Mouse (Mus musculus): ENCODE measurements around the gene Ucp1. TPM values are rescaled to one million over a fixed set of nuclear protein-coding genes. Genes with fewer than 3 reads are reported as not detected.
"Not testable (repeated sequence)": the region's sequence is repeated elsewhere in the genome, so short reads cannot be mapped to it uniquely, and the experiment has no call there.

Ucp1 gene
- total RNA-seq (2021): under 1 TPM in 1 of 2 experiments, not detected in 1; 0.81 TPM
- long read RNA-seq, experiment 1: 0 reads
- long read RNA-seq, experiment 2: 0 reads

DNA sequence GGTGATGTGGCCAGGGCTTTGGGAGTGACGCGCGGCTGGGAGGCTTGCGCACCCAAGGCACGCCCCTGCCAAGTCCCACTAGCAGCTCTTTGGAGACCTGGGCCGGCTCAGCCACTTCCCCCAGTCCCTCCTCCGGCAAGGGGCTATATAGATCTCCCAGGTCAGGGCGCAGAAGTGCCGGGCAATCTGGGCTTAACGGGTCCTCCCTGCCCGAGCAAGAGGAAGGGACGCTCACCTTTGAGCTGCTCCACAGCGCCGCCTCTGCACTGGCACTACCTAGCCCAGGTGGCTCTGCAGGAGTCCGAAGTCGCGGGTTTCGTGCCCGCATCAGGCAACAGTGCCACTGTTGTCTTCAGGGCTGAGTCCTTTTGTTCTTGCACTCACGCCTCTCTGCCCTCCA is at the start of gene Ucp1:
TSS of gene Ucp1 (plus strand) at position 177 of the 400 bp plus-strand sequence.
- no peak for DNase-seq (ENCODE audit: low spot score in 2 of 2)

DNA sequence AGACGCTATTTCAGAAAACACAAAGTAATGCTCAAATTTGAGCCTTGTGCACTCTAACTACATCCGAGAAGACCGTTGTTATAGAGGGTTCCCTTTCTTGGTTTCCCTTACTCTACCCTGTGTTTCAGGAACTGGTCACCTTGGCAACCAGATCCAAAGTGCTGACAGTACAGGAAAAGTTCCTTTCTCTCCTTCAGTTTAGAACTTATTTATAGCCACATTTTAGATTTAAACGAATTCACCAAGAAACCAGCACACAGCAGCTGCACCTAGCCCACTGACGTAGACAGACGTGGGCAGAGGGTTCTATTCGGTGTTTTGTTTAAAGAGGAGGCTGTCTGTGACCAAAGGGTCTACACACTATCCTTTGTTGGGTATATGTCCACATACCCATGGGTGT is 46.0 kb upstream of the Ucp1 start:
- DNase-seq (ENCODE audit: low spot score in 2 of 2): no peak

DNA sequence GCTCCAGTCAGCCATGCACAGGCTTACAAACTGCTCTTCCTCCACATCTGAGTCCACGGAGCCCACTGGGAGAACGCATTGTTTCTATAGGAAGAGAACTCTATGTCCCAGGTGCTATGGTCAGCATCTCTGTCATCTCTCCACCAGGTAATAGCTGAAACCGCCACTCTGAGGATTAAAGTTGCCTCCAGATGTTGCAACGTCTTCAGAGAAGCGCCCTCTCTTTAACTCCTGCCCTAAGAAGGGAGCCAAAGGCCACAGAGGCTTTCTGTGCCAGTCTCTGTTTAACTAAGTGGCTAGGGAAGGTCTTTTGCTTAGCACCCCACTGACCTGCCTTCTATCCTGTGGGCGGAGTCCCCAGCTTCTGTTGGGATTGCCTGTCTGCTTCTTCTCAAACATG is 39.3 kb upstream of the Ucp1 start:
- no peak for DNase-seq (ENCODE audit: low spot score in 2 of 2)

DNA sequence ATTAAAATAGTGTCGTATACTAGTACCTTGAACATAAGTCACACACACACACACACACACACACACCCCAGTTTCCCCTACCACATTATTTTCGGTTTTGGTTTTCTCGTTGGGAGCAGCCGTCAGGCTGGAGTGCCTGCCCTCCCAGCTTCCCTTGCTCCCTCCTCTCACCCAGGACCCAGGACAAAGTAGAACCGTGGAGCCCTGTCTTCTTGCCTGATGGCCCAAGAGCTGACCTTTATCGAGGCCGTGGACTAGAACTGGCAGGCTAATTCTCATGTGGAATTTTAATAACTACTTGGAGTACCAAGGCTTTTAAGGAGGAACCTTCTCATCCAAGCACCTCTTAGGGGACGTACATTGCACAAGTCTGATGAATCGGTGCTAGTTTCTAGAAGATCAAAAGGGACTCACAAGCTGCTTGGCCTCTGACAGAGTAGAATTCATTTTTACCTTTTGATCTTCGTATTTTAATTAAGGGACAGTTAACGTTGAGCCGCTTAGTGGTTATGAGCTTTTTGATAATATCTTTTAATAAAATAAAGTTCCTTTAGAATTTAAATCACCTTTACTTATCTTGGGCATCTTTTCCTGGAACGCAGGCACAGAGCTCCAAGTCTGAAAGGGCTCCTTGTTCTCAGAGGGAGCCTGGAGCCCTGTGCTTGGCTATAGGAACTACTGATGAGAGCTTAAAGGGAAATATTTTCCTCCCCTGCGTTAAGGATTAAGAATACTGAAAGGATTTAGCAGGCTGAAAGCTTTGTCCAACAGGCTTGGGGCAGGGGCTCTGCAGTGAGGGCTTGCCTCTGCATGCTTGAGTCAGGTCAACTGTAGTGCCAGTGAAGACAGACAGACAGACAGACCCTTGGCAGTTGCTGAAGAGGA is 38.5 kb upstream of the Ucp1 start:
- no peak for DNase-seq (ENCODE audit: low spot score in 2 of 2)

DNA sequence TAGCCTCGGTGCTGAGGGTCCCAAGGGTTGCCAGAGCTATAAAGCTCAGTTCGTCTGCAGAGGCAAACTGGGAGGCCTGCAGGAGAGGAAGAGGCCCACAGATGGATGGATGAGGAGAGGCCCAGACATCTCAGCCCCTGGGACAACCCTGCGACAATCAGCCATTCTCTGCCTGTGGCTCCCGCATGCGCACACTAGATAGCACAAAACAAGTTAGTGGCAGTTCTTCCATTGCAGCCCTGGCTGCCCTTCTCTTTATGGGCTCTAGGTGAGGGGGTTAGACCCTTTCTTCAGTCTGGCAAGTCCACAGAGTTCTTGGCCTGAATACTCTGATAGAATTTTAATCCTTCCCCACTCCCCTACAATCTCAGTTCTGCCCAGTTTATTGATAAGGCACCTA is 37.4 kb upstream of the Ucp1 start:
- DNase-seq (ENCODE audit: low spot score in 2 of 2): no peak

DNA sequence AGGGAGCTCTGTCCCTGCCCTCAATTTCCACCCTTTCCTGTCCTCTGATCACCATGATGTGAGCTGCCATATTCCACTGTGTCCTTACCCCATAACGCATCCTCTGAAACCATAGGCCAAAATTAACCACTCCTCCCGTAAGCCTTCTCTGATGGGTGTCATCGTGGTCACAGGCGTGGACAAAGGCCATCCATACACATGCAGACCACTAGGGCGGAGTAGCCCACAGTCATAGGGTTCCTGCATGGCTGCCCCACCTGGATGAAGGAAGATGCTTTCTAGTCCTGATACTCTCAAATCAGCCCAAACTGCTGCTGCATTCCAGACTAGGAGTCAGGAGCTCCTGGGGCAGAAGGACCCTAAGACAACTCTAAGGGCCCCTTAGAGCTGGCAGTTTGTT is 32.5 kb upstream of the Ucp1 start:
- no peak for DNase-seq (ENCODE audit: low spot score in 2 of 2)

DNA sequence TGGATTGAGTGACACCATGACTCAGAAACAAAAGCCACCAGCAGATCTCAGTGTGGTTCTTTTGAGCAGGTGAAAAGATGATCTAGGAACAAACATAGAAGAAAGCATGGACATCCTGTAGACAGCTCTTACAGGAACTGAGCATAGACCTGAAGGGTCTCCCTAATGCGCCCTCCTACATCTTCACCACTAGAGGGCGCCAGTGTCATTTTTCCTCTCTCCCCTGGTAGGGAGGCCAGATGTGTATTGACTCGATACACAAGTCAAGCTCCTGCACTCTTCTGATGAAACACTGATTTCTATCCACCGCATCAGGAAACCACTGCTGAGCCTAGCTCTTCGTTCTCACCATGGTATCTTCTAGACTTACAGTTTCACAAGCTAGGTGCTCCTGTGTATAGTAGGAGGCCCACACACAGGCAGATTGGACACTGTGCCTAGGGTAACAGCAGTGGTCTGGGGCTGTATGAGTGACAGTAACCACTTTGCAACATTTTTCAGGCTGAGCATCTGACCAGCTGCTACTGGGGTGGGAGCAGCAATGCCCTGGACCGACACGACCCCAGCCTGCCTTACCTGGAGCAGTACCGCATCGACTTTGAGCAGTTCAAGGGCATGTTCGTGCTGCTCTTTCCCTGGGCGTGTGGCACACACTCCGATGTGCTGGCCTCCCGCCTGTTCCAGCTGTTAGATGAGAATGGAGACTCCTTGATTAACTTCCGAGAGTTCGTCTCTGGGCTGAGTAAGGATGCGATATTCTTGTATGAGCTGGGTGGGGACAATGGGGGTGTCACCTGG is 29.5 kb upstream of the Ucp1 start:
- peak in 1 of 2 experiments; percentile 40 for DNase-seq (ENCODE audit: low spot score in 2 of 2)

DNA sequence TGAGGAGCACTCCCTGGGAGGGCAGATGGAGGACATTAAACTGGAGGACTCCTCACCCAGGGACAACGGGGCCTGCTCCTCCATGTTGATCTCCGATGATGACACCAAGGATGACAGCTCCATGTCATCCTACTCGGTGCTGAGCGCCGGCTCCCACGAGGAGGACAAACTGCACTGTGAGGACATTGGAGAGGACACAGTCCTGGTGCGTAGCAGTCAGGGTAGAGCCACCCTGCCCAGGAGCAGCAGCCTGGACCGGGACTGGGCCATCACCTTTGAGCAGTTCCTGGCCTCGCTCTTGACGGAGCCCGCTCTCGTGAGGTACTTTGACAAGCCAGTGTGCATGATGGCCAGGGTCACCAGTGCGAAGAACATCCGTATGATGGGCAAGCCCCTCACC is 19.0 kb upstream of the Ucp1 start:
- DNase-seq (ENCODE audit: low spot score in 2 of 2): no peak

DNA sequence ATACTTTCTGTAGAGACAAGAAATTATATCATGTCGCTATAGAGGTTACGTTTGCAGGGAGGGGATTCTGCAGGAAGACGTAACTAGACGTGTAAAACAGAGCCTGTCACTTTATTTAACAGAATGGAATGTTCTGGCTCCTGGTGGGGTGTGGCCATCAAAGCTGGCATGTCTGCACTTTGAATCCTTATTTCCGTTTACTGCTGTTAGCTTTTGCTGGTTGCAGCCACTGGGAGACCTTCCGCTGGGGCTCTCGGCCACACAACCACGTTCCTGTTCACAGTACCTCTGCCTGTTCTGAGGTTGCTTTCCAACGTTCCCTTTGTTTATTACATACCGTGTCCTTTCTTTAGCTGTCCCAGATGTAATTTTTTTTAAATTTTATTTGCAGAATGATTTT is 17.7 kb upstream of the Ucp1 start:
- DNase-seq (ENCODE audit: low spot score in 2 of 2): no peak

DNA sequence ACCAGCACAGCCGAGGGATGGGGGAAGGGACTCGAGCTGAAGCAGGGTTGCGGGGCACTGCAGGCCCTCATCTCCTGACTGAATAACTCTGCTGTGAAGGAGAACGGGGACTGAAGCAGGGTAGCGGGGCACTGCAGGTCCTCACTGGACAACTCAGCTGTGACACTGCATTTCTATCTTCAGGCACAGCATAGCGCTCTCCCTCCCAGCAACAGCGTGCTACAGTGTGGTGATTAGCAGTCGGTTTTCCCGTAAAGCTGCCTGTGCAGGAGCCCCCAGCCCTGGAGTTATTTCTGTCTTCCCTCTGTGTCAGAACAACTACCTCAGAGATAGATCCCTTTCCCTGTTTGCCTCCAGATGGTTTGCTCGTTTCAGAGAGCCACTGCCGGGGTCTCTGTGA is 15.7 kb upstream of the Ucp1 start:
- no peak for DNase-seq (ENCODE audit: low spot score in 2 of 2)

DNA sequence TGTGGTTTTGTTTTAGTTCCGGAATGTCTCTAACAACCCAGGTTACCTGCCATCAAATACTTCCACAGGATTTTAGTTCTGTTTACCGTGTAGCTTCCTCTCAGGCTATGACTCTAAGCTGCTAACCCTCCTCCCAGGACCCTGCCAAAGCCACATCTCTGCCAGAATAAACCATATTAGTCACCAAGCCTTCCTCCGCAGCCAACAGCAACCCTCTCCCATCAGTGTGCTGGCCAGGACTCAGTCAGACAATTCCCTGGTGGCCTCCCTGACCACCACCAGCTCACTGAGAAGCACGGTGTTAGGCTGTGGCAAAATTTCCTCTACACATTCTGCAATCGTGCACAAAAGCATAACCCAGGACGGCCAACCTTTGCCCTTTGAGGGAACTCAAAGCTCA is 11.7 kb upstream of the Ucp1 start:
- no peak for DNase-seq (ENCODE audit: low spot score in 2 of 2)

DNA sequence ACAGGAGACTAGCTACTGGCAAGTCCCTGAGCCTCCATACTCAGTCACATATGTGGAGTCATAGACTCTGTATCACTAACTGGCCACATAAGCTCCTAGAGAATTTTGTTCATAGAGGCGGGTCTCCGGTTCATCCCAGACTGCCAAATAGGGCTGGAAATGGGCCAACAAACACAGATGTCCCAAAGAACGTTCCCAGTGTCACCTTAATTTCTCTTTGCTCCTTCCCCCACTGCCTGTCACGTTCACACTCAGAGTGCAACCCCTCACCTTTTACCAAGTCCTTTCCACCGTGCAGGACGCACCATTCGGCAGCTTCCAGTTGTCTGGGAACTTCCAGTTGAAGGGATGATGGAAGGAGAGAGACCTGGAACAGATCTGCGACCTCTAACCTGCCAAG is 4.8 kb upstream of the Ucp1 start:
- DNase-seq (ENCODE audit: low spot score in 2 of 2): no peak

DNA sequence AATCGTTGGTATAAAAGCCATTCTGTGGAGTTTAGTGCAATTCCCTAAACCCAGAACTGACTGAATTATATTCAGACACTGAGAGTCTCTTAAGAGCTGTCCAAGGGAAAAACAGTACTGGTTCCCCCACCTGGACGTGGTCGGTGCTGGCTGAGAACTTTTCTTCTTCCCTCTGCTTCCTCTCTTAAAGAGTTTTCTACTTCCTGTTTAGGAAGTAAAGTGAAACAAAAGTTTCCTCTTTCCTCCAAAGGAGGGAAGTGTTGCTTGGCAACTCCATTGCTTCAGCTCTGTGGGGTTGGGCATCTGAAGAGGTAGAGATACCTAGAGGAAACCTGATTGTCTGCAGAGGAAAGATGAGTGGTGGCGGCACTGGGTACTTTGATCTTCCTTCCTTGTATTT is 7.2 kb downstream of the Ucp1 start:
- DNase-seq (ENCODE audit: low spot score in 2 of 2): no peak

DNA sequence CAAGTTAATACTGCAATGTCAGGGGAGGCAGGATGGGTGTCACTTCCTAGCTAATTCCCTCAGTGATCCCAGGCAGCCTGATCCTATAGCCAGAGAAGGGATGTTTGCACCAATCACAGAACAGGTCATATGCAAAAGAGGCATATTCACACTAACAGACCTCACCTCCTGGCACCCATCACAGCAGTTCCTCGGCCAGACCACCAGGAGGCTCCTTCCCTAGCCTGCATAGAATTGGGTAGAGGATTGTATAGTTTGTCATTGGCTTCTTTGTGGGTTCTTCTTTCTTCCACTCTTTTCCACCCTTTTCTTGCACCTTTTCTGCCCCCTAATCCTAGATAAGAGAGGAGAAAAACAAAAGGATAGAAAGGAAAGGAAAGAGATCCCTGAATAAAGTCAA is 10.0 kb downstream of the Ucp1 start:
- DNase-seq (ENCODE audit: low spot score in 2 of 2): no peak

DNA sequence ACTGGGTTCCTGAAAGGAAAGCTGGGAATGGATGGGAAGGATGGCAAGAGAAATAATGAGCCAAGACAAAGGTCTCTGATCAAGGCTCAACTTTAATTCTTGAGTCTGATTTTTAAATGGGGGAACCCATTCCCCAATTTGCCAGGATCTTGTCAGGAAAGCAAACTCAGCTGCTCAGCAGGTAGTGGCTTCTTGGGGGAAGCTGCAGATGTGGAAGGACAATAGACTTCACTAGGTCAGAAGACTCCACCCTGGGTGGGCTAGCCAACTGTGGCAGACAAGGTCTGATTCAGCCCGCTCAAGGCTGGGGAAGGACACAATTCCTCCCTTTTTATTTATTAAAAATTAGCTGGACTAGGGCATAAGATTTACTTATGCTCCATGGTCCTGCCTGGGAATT is 14.8 kb downstream of the Ucp1 start:
- DNase-seq (ENCODE audit: low spot score in 2 of 2): no peak

DNA sequence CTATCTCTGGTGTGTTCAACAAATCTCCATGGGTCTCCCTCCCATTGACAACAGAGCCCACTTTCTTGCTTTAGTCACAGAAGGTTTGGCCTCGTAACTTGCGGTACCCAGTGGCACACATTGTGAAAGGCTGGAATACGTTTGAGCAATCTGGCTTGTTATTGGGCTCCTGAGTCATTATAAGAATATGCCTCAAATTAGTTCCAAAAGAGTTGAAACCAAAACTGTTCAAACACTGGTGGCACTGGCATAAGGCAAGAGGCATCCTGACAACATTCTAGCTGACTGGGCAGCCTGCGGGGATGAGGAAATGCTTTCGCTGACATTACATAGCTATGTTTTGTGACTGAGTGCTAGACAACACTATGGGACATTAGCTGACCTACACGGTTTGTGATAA is 19.7 kb downstream of the Ucp1 start:
- DNase-seq (ENCODE audit: low spot score in 2 of 2): no peak

DNA sequence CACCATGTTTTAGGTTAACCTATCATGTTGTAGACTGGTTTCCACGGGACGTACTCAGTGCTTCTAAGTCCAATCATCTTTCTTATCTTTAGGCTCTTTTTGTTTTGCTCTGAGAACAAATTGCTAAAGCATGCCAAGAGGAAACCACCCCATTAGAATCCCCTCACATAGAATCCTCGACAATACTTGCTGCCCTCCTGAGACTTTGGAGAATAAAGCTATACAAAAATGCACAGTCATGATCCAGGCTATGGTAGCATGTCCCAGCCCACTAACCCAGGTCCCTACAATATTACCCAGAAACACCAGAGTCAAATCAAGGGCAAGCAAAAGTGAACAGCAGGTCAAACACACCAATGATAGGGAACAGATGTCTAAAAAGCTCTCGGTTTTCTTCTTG is 24.9 kb downstream of the Ucp1 start:
- not testable (repeated sequence) for DNase-seq (ENCODE audit: low spot score in 2 of 2)

DNA sequence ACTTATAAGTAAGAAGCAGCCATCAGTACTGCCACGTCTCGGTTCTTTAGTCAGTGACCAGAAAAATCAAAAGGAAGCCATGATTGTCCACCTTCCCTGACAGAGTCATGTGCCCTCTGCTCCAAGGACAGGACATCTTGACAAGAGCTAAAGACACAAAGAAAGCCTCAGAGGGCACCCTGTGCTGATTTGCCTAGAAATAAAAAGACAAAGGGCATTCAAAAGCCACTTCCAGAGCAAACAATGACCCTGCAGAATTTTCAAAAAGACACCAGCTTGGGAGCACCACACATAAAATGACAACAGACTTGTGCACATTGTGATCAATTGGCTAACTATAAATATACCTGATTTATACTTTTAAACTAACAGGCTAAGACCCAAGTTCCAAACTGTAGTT is 25.5 kb downstream of the Ucp1 start:
- no peak for DNase-seq (ENCODE audit: low spot score in 2 of 2)

DNA sequence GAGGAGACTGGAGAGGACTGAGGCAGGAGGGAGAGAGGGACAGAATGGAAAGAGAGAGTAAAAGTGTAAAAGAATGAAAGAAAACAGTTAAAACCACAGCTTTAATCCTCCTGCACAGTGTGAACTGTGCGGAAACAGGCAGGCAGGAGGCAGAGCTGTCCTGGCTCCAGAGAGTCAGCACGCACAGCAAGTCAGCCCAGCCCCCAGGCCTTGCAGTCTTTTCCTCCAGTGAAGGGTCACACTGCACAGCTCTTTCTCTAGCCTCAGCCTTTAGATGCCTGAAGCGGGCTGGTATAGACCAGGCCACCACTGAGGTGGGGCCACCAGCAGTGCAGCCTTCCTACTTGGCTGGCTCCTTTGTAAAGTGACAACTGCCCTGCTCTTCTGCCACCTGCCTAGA is 30.4 kb downstream of the Ucp1 start:
- no peak for DNase-seq (ENCODE audit: low spot score in 2 of 2)

DNA sequence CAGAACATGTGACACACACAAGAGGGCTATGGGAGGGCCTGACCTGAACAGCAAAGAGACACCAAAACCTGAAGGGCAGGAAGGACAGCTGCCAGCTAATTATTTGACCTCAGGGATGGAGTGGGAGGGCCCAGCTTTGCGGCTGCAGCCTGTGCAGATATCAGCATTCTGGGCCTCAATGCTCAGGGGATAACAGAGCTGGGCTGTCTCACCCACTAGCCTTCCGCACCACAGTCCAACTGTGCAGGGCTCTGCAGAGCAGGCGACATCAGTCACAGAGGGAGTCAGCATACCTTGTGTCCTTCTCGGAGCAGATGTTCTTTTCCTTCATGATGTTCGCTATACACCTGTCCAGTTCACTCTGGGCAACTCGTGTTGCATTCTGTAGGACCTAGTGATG is 32.2 kb downstream of the Ucp1 start:
- no peak for DNase-seq (ENCODE audit: low spot score in 2 of 2)

DNA sequence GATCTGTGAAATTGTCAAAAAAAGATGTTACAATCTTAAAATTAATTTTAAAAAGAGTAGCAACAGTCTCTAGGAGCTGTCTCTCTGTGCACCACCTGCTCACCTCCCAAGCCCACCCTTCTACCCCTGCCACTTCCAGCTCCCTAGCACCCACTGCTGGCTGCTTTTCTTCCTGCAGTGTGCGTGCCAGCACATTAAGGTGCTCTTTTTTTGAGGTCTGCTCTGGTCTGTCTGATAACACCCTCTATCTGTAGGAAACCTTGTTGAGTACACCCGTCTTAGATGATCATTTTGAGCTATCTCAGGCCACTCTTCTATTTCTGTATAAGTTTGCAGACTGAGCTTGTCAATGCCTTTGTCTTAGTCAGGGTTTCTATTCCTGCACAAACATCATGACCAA is 32.9 kb downstream of the Ucp1 start:
- no peak for DNase-seq (ENCODE audit: low spot score in 2 of 2)

DNA sequence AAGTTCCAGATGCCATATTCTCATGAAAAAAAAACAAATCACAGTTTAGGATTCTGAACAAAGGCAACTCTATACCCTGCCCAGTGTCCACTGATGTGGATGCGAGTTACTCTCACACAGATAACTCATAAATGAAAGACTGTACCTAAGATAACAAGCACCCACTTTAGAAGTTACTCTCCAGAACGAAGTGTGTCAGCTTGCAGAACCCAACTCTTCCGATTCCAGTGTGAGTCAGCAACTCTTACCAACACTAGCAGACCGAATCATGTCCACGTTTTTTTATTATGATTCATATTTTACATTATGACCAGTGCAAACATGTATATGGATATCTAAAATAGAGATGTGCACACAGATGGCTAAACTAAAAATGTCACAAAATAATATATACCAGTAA is 37.7 kb downstream of the Ucp1 start:
- no peak for DNase-seq (ENCODE audit: low spot score in 2 of 2)

DNA sequence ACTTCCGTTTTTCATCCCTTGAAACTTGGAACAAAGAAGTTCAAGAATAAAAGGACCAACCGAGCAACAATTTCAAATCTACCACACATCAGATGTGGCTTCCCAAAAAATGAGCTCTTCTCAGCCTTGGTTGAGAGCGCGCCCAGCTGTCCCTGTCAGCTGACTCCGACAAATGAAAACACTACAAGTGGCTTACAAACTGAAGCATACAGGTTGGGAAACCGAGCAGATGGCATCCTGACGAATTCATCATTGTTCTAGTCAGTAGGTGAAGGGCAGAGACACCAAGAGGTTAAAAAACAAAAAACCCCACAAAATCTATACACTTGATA is 41.4 kb downstream of the Ucp1 start:
- peak in 1 of 2 experiments; percentile 25 for DNase-seq (ENCODE audit: low spot score in 2 of 2)
